Mouse (Mus musculus) spleen, adult 2 months (tissue): Measurements from ENCODE around the gene Vps53. TPM values are rescaled to one million over a fixed set of nuclear protein-coding genes. Genes with fewer than 3 reads are reported as not detected.

Experiments used
- DNase-seq, 2 experiments: peaks; one replicate each; pipeline versions ENCODE4 v3.0.0 to v3.0.0-alpha.2; 2012 to 2021; ENCODE audit warnings: low spot score in 2 of 2, low read depth in 1 of 2
- H3K27ac ChIP-seq: fragments of 200-500 bp; 2 replicates; pipeline ENCODE4 v1.5.1; 2012; ENCODE audit warnings: low read length, inconsistent platforms; ENCODE audit not compliant: insufficient read depth
- H3K27me3 ChIP-seq: fragments of 200-500 bp; 2 replicates; pipeline ENCODE4 v1.6.1; 2012; ENCODE audit warnings: mild to moderate bottlenecking, moderate library complexity, low read length, inconsistent platforms; ENCODE audit not compliant: control insufficient read depth, insufficient read depth
- H3K36me3 ChIP-seq: fragments of 200-500 bp; 2 replicates; pipeline ENCODE4 v1.6.1; 2012; ENCODE audit warnings: mild to moderate bottlenecking, low read length, inconsistent platforms; ENCODE audit not compliant: control insufficient read depth, insufficient read depth
- H3K4me1 ChIP-seq: fragments of 200-500 bp; 2 replicates; pipeline ENCODE4 v1.6.1; 2011; ENCODE audit warnings: inconsistent platforms; ENCODE audit not compliant: control insufficient read depth, insufficient read depth, insufficient read length
- H3K4me3 ChIP-seq: fragments of 200-500 bp; 2 replicates; pipeline ENCODE4 v1.5.1; 2011; ENCODE audit warnings: mild to moderate bottlenecking, inconsistent platforms; ENCODE audit not compliant: insufficient read depth, insufficient read length; ENCODE audit errors: extremely low read depth
- CTCF ChIP-seq: fragments of 200-500 bp; IDR thresholded peaks from 2 replicates; pipeline ENCODE4 v1.5.1; 2011; ENCODE audit warnings: mild to moderate bottlenecking, inconsistent platforms; ENCODE audit not compliant: insufficient read depth, insufficient read length, insufficient replicate concordance; ENCODE audit errors: extremely low read depth
- POLR2A ChIP-seq: fragments of 200-500 bp; IDR thresholded peaks from 2 replicates; pipeline ENCODE4 v1.6.1; 2011; ENCODE audit warnings: low read depth, low read length, inconsistent platforms
- WGBS: fragments of 180-500 bp; shearing (Covaris S2); methylation state at CpG from one replicate; pipeline ENCODE4 v1.1.7; 2018; 5-methylcytosine and 5-hydroxymethylcytosine counted together
- polyA plus RNA-seq: library from polyadenylated mRNA; depleted of rRNA; stranded (reverse); fragments of >200 nt; gene quantifications from 2 replicates; pipeline ENCODE4 v1.2.3, GENCODE M21; 2012

Gene Vps53
- polyA plus RNA-seq, 1 experiment, result 12.4 TPM

DNA sequence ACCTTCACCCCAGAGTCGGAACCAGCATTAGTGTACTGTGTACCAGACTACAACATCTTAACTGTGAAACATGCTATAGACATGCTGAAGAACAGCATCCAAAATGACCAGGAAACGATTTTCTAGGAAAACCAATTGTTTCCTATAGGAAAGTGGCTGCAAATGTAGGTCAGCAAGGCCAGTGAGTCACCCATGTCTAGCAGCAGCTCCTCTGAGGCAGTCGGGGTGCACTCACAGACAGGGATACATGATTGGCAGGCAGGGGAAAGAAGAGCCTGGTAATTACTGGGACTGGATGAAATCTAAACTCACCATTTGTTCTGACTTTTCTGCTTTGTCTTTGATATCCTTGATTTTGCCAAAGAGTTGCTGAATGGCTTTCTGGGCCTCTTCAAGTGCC, 41.5 kb downstream of the Vps53 start:
- no peak overlapping the region for H3K4me3 ChIP-seq
- DNase-seq, result no peak
- no peaks in the 10 kb centered on the region for H3K4me1 ChIP-seq
- no peak overlapping the region for H3K27ac ChIP-seq
- H3K27me3 ChIP-seq, result no peaks in the 10 kb centered on the region
- 92% methylated on average over 3 of the region's 3 CpGs for WGBS
- peaks cover 11% of the 10 kb centered on the region for H3K36me3 ChIP-seq
- no peak for TF ChIP-seq POLR2A
- TF ChIP-seq CTCF, result no peak

DNA sequence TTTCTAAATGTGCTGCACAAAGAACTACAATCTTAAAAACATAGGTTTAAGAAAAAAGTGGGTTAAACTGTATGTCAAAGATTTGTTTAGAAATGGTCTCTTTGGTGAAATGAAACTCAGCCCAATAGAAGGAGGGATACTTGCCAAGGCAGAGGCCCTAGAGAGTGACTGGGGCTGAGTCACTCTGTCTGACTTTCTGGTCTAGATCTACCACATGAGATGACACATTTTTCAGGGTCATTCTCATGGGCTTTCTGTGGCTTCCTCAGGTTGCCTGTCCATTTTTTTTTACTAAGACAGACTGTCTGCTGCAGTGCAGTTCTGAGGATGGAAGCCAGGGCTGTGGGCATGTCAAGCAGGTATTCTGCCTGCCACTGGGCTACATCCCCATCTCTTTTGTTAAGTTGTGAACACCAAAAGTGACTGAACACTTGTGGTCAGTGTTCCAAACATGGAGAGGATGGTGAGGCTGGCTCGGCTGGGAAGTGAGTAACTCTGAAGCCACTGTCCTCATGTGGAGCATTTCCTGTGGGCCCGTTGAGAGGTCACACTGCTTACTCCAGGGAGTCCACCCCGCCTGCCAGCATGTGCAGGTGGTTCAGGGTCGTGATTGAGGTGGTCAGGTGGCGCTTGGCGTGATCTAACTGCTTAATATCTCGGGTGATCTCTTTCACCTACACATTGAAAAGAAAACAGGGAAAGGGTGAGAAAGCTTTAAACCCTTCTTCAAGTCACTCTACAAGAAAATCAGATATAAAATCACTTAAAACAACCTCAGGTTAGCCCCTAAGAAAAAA, 43.6 kb downstream of the Vps53 start:
- no peak for DNase-seq

DNA sequence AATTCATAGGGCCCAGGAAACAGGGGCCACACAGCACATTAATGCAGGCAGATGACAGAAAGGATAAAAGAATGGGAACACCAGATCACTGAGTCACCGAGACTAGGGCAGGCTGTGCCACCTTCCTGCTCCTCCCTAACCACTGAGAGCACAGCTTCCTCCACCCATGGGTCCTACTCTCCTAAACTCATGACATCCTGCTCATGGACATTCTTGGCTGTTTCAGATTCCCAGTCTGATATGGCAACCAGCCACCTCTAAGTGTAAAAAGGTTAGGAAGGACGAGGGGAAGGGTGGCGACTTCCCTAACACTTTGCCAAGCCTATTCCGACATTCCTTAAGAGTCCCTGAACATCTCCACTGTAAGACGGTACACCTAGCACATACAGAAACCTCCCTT, 48.6 kb downstream of the Vps53 start:
- 0 out of 2 replicates have a peak, but pooled peaks cover 4% of the 10 kb centered on the region for H3K4me1 ChIP-seq
- H3K36me3 ChIP-seq, result peaks cover 6% of the 10 kb centered on the region
- no peak for DNase-seq
- H3K4me3 ChIP-seq, result no peak overlapping the region
- no peaks in the 10 kb centered on the region for H3K27me3 ChIP-seq
- no peak for TF ChIP-seq CTCF
- H3K27ac ChIP-seq, result no peak overlapping the region
- 49% methylated on average over 5 of the region's 5 CpGs for WGBS

More for the DNA sequence above, 43.6 kb downstream of the Vps53 start:
- no peak overlapping the region for H3K4me3 ChIP-seq
- H3K36me3 ChIP-seq, result peaks cover 12% of the 10 kb centered on the region
- H3K4me1 ChIP-seq, result 0 out of 2 replicates have a peak, but pooled peaks cover 4% of the 10 kb centered on the region
- TF ChIP-seq CTCF (no peak), POLR2A (no peak)
- 87% methylated on average over 7 of the region's 7 CpGs for WGBS
- H3K27ac ChIP-seq, result no peak overlapping the region
- no peaks in the 10 kb centered on the region for H3K27me3 ChIP-seq

DNA sequence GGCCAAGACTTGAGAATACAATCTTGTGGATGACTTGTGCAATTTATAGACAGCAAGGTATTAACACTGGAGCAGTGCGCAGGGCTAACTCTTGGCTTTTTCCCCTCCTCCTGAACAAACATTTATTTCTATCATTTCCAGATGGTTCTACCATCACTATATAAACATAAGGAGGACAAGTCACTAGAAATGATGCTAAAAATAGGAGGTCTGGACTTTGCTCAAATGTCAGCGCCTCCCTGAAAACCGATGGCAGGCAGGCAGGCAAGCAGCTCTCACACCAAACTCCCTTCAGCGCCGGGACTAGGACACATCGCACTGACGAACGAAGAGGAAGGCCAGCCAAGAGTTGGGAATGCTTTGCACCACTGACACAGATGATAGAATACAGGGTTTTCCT, 54.1 kb downstream of the Vps53 start:
- Histone ChIP-seq H3K36me3 (peaks cover 12% of the 10 kb centered on the region), H3K27me3 (no peaks in the 10 kb centered on the region), H3K4me3 (no peak overlapping the region), H3K4me1 (no peaks in the 10 kb centered on the region), H3K27ac (no peak overlapping the region)
- WGBS, result 92% methylated on average over 8 of the region's 8 CpGs
- DNase-seq, result no peak
- TF ChIP-seq CTCF (no peak), POLR2A (no peak)

DNA sequence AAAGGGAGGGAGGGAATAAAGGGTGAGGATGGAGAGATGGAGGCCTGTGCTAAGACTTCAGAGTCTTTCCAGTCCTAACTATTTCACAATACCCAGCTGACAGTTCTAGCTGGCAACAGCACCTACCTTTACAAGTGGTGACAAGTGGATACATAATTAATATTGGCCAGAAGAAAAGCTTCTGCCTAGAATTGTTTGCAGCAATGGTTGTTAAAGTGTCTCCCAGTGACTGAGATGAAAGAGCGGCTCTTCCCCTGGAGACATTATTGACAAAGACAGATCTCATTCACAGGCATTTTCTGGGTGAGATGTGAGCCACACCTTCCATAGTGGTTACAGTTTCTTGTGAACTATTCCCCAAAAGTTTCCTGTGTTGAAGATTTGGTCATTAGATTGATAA, 55.9 kb downstream of the Vps53 start:
- H3K27me3 ChIP-seq, result no peaks in the 10 kb centered on the region
- no peak for TF ChIP-seq POLR2A
- no peak for TF ChIP-seq CTCF
- H3K27ac ChIP-seq, result no peak overlapping the region
- DNase-seq, result no peak
- H3K4me1 ChIP-seq, result no peaks in the 10 kb centered on the region
- 95% methylated on average over 1 of the region's 1 CpGs for WGBS
- H3K36me3 ChIP-seq, result peaks cover 12% of the 10 kb centered on the region
- no peak overlapping the region for H3K4me3 ChIP-seq

DNA sequence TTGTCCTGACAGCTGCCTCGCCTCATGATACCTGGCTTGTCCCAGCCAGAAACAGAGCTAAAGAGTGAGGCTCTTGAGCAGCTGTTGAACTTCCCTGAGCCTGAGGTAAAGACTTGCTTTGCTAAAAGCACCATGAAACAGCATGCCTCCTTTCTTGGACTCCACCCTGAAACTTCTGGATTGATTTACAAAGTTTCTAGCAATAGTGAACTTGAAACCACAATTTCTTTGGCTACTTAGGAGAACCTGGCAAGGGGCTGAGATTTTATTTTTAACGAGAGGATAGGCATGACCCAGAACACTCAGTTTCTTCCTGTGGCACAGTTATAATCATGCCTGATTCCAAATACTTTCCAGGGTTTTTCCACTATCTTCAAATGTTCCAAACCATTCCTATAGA, 56.9 kb downstream of the Vps53 start:
- no peak for DNase-seq
- no peak for TF ChIP-seq POLR2A
- no peak for TF ChIP-seq CTCF
- no peak overlapping the region for H3K4me3 ChIP-seq
- H3K27ac ChIP-seq, result no peak overlapping the region
- peaks cover 13% of the 10 kb centered on the region for H3K36me3 ChIP-seq
- H3K27me3 ChIP-seq, result no peaks in the 10 kb centered on the region
- H3K4me1 ChIP-seq, result no peaks in the 10 kb centered on the region
- WGBS, result 74% methylated on average over 2 of the region's 2 CpGs

DNA sequence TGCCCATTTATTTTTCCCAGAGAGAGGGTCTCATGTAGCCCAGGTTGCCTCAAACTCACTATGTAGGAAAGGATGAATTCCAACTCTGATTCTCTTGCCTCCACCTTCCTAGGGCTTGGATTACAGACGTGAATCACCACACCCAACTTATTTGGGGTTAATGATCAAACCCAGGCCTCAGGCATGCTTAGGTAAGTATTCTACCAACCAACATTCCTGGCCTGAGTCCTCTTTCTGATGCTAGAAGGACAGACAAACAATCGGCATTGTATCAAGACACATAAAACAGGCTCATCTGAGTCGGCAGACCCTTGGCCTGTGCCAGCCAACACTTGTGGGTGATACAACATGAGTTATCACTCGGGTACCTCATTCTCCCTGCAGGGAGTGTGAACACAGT, 58.4 kb downstream of the Vps53 start:
- no peak overlapping the region for H3K4me3 ChIP-seq
- H3K27me3 ChIP-seq, result no peaks in the 10 kb centered on the region
- DNase-seq, result no peak
- TF ChIP-seq POLR2A (no peak), CTCF (no peak)
- WGBS, result 90% methylated on average over 4 of the region's 4 CpGs
- H3K4me1 ChIP-seq, result no peaks in the 10 kb centered on the region
- H3K27ac ChIP-seq, result no peak overlapping the region
- peaks cover 17% of the 10 kb centered on the region for H3K36me3 ChIP-seq
